Mouse (Mus musculus): ENCODE measurements around the gene Ccl21b. TPM values are rescaled to one million over a fixed set of nuclear protein-coding genes. Genes with fewer than 3 reads are reported as not detected.

Ccl21b gene
- not detected for polyA plus RNA-seq (2014; fragmentation: Illumina TruSeq; extraction: RNeasy Lipid Tissue Mini Kit (QIAGEN cat#74804); ENCODE audit: low read depth, low replicate concordance)

DNA sequence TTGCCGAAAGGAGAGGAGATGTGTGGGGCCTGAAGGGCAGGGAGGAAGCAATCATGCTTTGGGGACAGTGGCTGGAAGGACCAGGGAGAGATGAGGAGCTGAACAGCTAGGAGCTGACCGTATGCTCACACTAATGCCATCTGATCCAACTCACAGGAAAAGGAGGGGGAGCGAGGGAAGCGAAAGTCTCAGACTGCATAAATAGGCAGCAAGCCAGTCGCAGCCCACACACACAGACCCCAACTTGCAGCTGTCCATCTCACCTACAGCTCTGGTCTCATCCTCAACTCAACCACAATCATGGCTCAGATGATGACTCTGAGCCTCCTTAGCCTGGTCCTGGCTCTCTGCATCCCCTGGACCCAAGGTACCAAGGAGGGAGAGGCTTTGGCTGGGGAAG, at the start of gene Ccl21b:
Gene Ccl21b (plus strand): TSS at position 301 of the 400 bp plus-strand sequence.

DNA sequence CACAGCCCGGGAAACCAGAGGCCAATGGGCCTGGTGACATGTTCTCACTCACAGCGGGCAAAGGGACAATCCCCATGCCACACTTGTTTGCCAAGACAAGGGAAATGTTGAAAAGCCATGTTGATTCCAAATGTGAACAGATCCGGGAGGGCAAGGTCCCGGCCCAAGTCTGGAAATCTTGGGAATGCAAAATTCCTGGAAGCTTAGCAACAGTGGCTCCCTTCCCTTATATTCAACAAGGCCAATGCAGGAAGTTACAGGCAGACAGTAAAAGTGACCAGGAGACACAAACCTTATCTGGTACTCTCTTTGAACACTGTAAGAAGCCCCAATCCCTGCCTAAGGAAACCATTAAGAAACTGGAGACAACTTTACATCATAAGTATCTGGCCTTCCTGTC, 15.2 kb upstream of the Ccl21b start, which contains the start of gene Gm10600:
Gene Gm10600 (plus strand): TSS at position 301 of the 400 bp plus-strand sequence.

DNA sequence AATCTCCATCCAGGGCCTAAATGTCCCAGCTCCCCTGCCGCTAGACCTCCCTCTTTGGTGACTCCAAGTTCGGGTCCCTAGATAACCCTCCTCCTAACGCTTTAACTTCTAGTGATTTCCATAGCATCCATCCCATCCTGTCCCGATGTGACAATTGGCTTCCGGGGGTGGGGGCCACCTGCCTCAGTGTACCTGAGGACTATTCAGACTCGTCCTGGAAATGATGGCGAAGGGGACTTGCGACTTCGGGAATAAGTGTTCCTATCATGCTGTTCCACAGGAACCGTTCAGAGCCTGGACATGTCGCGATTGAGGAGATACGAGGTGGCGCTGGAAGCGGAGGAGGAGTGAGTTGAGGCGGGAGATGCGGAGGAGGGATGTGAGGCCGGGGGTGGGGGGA, 38.4 kb downstream of the Ccl21b start, which contains the start of gene Gm21953:
Gene Gm21953 (plus strand): TSS at position 301 of the 400 bp plus-strand sequence.

Other genes starting within 250 kb of the Ccl21b start
- not detected for gene Gm21093, start 221.0 kb upstream of the Ccl21b start, polyA plus RNA-seq (2014; fragmentation: Illumina TruSeq; extraction: RNeasy Lipid Tissue Mini Kit (QIAGEN cat#74804); ENCODE audit: low read depth, low replicate concordance)
- gene Gm3893, start 164.6 kb upstream of the Ccl21b start, polyA plus RNA-seq (2014; fragmentation: Illumina TruSeq; extraction: RNeasy Lipid Tissue Mini Kit (QIAGEN cat#74804); ENCODE audit: low read depth, low replicate concordance): not detected
- gene Gm13304, start 140.9 kb upstream of the Ccl21b start, polyA plus RNA-seq (2014; fragmentation: Illumina TruSeq; extraction: RNeasy Lipid Tissue Mini Kit (QIAGEN cat#74804); ENCODE audit: low read depth, low replicate concordance): not detected
- gene Gm13306, start 102.3 kb upstream of the Ccl21b start, polyA plus RNA-seq (2014; fragmentation: Illumina TruSeq; extraction: RNeasy Lipid Tissue Mini Kit (QIAGEN cat#74804); ENCODE audit: low read depth, low replicate concordance): not detected
- gene Gm13305, start 87.2 kb upstream of the Ccl21b start, polyA plus RNA-seq (2014; fragmentation: Illumina TruSeq; extraction: RNeasy Lipid Tissue Mini Kit (QIAGEN cat#74804); ENCODE audit: low read depth, low replicate concordance): not detected
- gene Gm10600, start 15.1 kb upstream of the Ccl21b start, polyA plus RNA-seq (2014; fragmentation: Illumina TruSeq; extraction: RNeasy Lipid Tissue Mini Kit (QIAGEN cat#74804); ENCODE audit: low read depth, low replicate concordance): 0.37 TPM
- gene Gm21953, start 38.5 kb downstream of the Ccl21b start, polyA plus RNA-seq (2014; fragmentation: Illumina TruSeq; extraction: RNeasy Lipid Tissue Mini Kit (QIAGEN cat#74804); ENCODE audit: low read depth, low replicate concordance): not detected
- gene Fam205a3, start 62.6 kb downstream of the Ccl21b start, polyA plus RNA-seq (2014; fragmentation: Illumina TruSeq; extraction: RNeasy Lipid Tissue Mini Kit (QIAGEN cat#74804); ENCODE audit: low read depth, low replicate concordance): not detected
- gene Gm21586, start 183.6 kb downstream of the Ccl21b start, polyA plus RNA-seq (2014; fragmentation: Illumina TruSeq; extraction: RNeasy Lipid Tissue Mini Kit (QIAGEN cat#74804); ENCODE audit: low read depth, low replicate concordance): not detected
- not detected for gene Gm2163, start 211.0 kb downstream of the Ccl21b start, polyA plus RNA-seq (2014; fragmentation: Illumina TruSeq; extraction: RNeasy Lipid Tissue Mini Kit (QIAGEN cat#74804); ENCODE audit: low read depth, low replicate concordance)

All from liver, adult 10 weeks (tissue).